Mouse (Mus musculus): ENCODE measurements at regions not wholly inside any gene's neighbourhood (a gene's known extent, or its start where the extent isn't known, plus 50 kb on each side); places are given as distances from the start of the nearest gene placed in this dataset.

GRCm38 (mm10) chr3:136611682-136612081 is 58.2 kb upstream of the Ppp3ca start:
- no peak for DNase-seq (ENCODE audit: low spot score in 2 of 2)

GRCm38 (mm10) chr3:136610556-136610924 is 59.4 kb upstream of the Ppp3ca start:
- DNase-seq (ENCODE audit: low spot score in 2 of 2) = no peak

- peak in 1 of 2 experiments; percentile 18 for DNase-seq (ENCODE audit: low spot score in 2 of 2)
Measured at GRCm38 (mm10) chr3:136609855-136610555, 59.9 kb upstream of the Ppp3ca start.

GRCm38 (mm10) chr3:136601706-136602105 is 68.2 kb upstream of the Ppp3ca start:
- DNase-seq (ENCODE audit: low spot score in 2 of 2) = no peak

- no peak for DNase-seq (ENCODE audit: low spot score in 2 of 2)
Measured at GRCm38 (mm10) chr3:136583937-136584336, 86.0 kb upstream of the Ppp3ca start.

- DNase-seq (ENCODE audit: low spot score in 2 of 2) = no peak
Measured at GRCm38 (mm10) chr3:136578016-136578415, 91.9 kb upstream of the Ppp3ca start.

GRCm38 (mm10) chr3:136570517-136570916 is 99.4 kb upstream of the Ppp3ca start:
- no peak for DNase-seq (ENCODE audit: low spot score in 2 of 2)

GRCm38 (mm10) chr3:136556488-136556887 is 113.4 kb upstream of the Ppp3ca start:
- no peak for DNase-seq (ENCODE audit: low spot score in 2 of 2)

GRCm38 (mm10) chr3:136549471-136549870 is 120.5 kb upstream of the Ppp3ca start:
- no peak for DNase-seq (ENCODE audit: low spot score in 2 of 2)

GRCm38 (mm10) chr3:136531604-136532003 is 138.3 kb upstream of the Ppp3ca start:
- DNase-seq (ENCODE audit: low spot score in 2 of 2) = no peak

GRCm38 (mm10) chr3:136508575-136508974 is 161.3 kb upstream of the Ppp3ca start:
- no peak for DNase-seq (ENCODE audit: low spot score in 2 of 2)

GRCm38 (mm10) chr3:136507070-136507469 is 162.9 kb upstream of the Ppp3ca start:
- DNase-seq (ENCODE audit: low spot score in 2 of 2) = no peak

- DNase-seq (ENCODE audit: low spot score in 2 of 2) = no peak
Measured at GRCm38 (mm10) chr3:136494831-136495230, 169.0 kb upstream of the Bank1 start.

- no peak for DNase-seq (ENCODE audit: low spot score in 2 of 2)
Measured at GRCm38 (mm10) chr3:136491683-136492082, 165.8 kb upstream of the Bank1 start.

- DNase-seq (ENCODE audit: low spot score in 2 of 2) = no peak
Measured at GRCm38 (mm10) chr3:136471693-136472092, 145.8 kb upstream of the Bank1 start.

GRCm38 (mm10) chr3:136462747-136463146 is 136.9 kb upstream of the Bank1 start:
- no peak for DNase-seq (ENCODE audit: low spot score in 2 of 2)

- no peak for DNase-seq (ENCODE audit: low spot score in 2 of 2)
Measured at GRCm38 (mm10) chr3:136456471-136457117, 130.7 kb upstream of the Bank1 start.

GRCm38 (mm10) chr3:136455651-136456470 is 130.0 kb upstream of the Bank1 start:
- no peak for DNase-seq (ENCODE audit: low spot score in 2 of 2)

GRCm38 (mm10) chr3:136454967-136455366 is 129.1 kb upstream of the Bank1 start:
- DNase-seq (ENCODE audit: low spot score in 2 of 2) = no peak

- DNase-seq (ENCODE audit: low spot score in 2 of 2) = no peak
Measured at GRCm38 (mm10) chr3:136450986-136451774, 125.3 kb upstream of the Bank1 start.

- no peak for DNase-seq (ENCODE audit: low spot score in 2 of 2)
Measured at GRCm38 (mm10) chr3:136450361-136450895, 124.6 kb upstream of the Bank1 start.

- DNase-seq (ENCODE audit: low spot score in 2 of 2) = no peak
Measured at GRCm38 (mm10) chr3:136449364-136449763, 123.5 kb upstream of the Bank1 start.

Measured in spleen, postnatal 10 days (tissue).